Mouse (Mus musculus): ENCODE results near the gene Slc1a2. TPM values are rescaled to one million over a fixed set of nuclear protein-coding genes. Genes with fewer than 3 reads are reported as not detected.

Slc1a2 gene
- polyA plus RNA-seq, 1 experiment from 2014 or later: 13.1 TPM

DNA sequence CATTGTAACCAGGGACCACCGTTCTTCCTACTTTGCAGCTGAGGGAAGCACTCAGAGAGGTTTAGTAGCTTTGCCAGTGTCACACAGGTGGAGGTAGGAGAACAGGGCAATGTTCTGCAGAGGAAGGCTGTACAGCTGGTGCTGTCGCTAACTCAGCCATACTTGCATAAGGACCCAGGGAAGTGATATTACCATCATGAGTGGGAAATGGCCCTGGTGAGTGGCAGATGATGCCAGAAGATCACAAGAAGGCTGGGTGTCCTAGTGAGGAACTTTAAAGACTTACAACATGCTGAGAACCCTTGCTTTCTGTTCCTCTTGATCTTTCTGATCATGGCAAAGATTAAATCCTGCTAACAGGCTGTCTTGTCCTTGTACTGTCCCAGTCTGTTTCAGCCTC is 42.2 kb downstream of the Slc1a2 start:
- H3K4me3 ChIP-seq (replicated peaks): no peak overlapping the region
- no peak overlapping the region for H3K4me2 ChIP-seq
- WGBS: 93% methylated on average over 2 of the region's 2 CpGs
- no peaks in the 10 kb centered on the region for H3K36me3 ChIP-seq (replicated peaks)
- H3K4me1 ChIP-seq: no peaks in the 10 kb centered on the region
- H3K9ac ChIP-seq: no peak overlapping the region
- no peak for ATAC-seq (ENCODE audit: low FRiP score)
- H3K27me3 ChIP-seq: no peaks in the 10 kb centered on the region
- H3K27ac ChIP-seq: no peak overlapping the region
- H3K9me3 ChIP-seq: no peaks in the 10 kb centered on the region

DNA sequence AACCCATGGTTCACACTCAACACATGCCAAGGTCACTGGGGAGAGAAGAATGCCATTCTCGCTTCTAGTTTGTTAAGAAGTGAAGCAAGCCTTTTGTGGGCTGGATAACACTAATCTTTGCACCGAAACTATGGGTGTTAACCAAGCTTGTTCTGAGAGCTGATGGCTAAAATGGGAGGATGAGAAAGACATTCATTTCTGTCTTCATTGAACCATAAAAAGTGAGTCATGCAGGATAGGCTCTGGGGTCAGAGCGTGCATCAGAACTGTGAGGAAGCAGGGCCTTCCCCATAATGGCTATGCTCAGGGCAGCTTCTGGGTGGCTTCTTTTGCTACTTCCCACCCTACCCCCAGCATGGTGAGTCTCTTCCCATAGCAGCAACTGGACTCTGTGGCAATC is 42.9 kb downstream of the Slc1a2 start:
- Histone ChIP-seq H3K36me3 (replicated peaks) (no peaks in the 10 kb centered on the region), H3K9ac (no peak overlapping the region), H3K4me2 (no peak overlapping the region), H3K9me3 (no peaks in the 10 kb centered on the region), H3K4me3 (replicated peaks) (no peak overlapping the region), H3K27ac (no peak overlapping the region), H3K27me3 (no peaks in the 10 kb centered on the region), H3K4me1 (no peaks in the 10 kb centered on the region)
- WGBS: 80% methylated on average over 3 of the region's 3 CpGs
- ATAC-seq (ENCODE audit: low FRiP score): no peak

- H3K4me3 ChIP-seq (replicated peaks): no peak overlapping the region
- no peak overlapping the region for H3K9ac ChIP-seq
- WGBS: 76% methylated on average over 3 of the region's 3 CpGs
- H3K27ac ChIP-seq: no peak overlapping the region
- H3K4me2 ChIP-seq: no peak overlapping the region
- H3K9me3 ChIP-seq: no peaks in the 10 kb centered on the region
- no peaks in the 10 kb centered on the region for H3K36me3 ChIP-seq (replicated peaks)
- ATAC-seq (ENCODE audit: low FRiP score): no peak
- H3K27me3 ChIP-seq: no peaks in the 10 kb centered on the region
- H3K4me1 ChIP-seq: no peaks in the 10 kb centered on the region
These were observed 45.1 kb downstream of the Slc1a2 start for GRCm38 (mm10) chr2:102703556-102703955.

DNA sequence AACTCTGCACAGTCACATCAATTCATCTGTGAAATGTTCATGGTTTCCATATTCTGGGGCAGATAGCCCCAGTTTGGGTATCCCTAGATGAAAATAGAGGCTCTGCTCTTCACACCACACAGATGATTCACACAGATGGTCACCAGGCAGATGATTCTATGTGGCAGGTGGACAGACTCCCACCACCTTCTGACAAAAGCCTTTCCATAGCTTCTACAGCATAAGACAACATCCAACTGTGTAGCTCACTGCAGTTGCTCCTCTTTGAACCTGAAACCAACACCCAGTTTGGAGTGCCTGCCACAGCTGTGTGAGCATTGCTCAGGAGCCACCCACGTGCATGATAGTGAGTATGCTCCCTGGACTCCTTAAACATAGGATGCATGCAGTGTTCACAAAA is 46.3 kb downstream of the Slc1a2 start:
- Histone ChIP-seq H3K27ac (no peak overlapping the region), H3K9ac (no peak overlapping the region), H3K4me2 (no peak overlapping the region), H3K36me3 (replicated peaks) (no peaks in the 10 kb centered on the region), H3K9me3 (no peaks in the 10 kb centered on the region), H3K4me3 (replicated peaks) (no peak overlapping the region), H3K27me3 (no peaks in the 10 kb centered on the region), H3K4me1 (no peaks in the 10 kb centered on the region)
- 82% methylated on average over 1 of the region's 1 CpGs for WGBS
- ATAC-seq (ENCODE audit: low FRiP score): no peak

DNA sequence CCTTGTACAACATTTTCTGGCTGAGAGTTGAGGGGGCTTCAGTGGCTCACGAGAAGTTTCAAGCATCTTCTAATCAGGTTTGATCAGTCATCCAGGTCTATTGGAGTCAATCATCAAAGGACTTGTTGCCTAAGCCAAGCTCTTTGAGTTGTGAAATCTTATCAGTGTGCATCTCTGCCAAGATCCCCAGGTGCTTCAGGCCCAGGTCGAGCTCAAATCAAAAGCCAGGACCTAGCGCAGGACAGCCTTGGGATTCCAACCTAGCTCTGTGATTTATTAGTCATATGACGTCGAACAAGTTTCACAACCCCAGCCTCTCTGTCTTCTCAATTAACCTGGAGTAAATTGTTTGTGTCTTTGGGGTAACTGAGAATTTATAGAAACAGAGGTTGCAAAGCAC is 53.1 kb downstream of the Slc1a2 start:
- H3K36me3 ChIP-seq (replicated peaks): no peaks in the 10 kb centered on the region
- H3K4me1 ChIP-seq: no peaks in the 10 kb centered on the region
- H3K9ac ChIP-seq: no peak overlapping the region
- ATAC-seq (ENCODE audit: low FRiP score): no peak
- H3K27me3 ChIP-seq: no peaks in the 10 kb centered on the region
- H3K9me3 ChIP-seq: no peaks in the 10 kb centered on the region
- WGBS: 88% methylated on average over 5 of the region's 5 CpGs
- no peak overlapping the region for H3K4me2 ChIP-seq
- H3K27ac ChIP-seq: no peak overlapping the region
- no peak overlapping the region for H3K4me3 ChIP-seq (replicated peaks)

- no peak overlapping the region for H3K9ac ChIP-seq
- H3K4me1 ChIP-seq: no peaks in the 10 kb centered on the region
- no peak overlapping the region for H3K4me3 ChIP-seq (replicated peaks)
- WGBS: 93% methylated on average over 4 of the region's 4 CpGs
- H3K4me2 ChIP-seq: no peak overlapping the region
- H3K9me3 ChIP-seq: no peaks in the 10 kb centered on the region
- no peaks in the 10 kb centered on the region for H3K36me3 ChIP-seq (replicated peaks)
- no peak for ATAC-seq (ENCODE audit: low FRiP score)
- H3K27ac ChIP-seq: no peak overlapping the region
- H3K27me3 ChIP-seq: no peaks in the 10 kb centered on the region
These were observed 53.6 kb downstream of the Slc1a2 start for GRCm38 (mm10) chr2:102712049-102712448.

DNA sequence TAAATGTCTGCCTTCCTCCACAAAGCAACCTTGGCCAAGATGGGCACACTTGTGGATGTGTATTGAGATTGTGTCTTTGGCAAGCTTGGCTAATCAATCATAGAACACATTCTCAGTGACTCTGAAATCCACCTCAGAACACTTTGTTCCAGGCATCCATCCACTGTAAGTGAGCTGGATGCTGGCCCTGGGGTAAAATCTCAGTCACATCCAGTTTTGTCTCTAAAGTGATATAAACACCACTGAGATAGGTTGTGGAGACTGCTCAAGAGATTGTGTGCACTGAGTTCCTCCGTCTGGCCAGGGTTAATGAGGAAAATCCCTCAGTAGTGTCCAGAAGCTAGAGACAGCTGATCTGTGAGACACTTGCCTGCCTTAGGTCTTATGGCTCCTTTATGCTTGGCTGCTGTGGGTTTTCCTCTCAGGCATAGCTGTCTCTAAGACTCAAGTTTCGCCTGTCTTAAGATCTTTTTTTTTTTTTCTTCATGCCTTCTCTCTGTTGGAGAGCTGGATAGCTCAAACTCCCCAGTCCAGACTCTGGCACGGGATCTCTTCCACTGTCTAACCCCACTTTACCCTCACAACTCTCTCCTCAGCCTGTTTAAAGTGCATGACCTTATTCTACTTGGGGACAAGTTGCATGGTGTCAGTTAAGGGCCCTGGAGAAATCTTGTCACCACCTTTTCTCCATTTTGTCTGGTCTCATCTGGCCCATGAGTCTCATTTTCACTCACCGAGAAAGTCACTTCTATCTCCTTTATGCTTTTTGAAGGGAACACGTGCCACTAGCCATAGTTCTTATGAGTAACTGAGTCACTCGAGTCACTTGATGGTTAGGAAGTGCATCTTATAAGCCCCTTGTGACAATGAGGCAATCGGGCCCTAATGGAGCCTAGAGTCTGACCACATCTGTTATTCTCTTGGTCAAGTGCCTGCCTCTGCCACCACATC is 54.5 kb downstream of the Slc1a2 start:
- no peak overlapping the region for H3K27ac ChIP-seq
- ATAC-seq (ENCODE audit: low FRiP score): no peak
- H3K27me3 ChIP-seq: no peaks in the 10 kb centered on the region
- no peaks in the 10 kb centered on the region for H3K9me3 ChIP-seq
- no peak overlapping the region for H3K9ac ChIP-seq
- H3K36me3 ChIP-seq (replicated peaks): no peaks in the 10 kb centered on the region
- H3K4me1 ChIP-seq: no peaks in the 10 kb centered on the region
- no peak overlapping the region for H3K4me2 ChIP-seq
- WGBS: 84% methylated on average over 7 of the region's 7 CpGs
- H3K4me3 ChIP-seq (replicated peaks): no peak overlapping the region

- Histone ChIP-seq H3K27ac (no peak overlapping the region), H3K9me3 (no peaks in the 10 kb centered on the region), H3K4me1 (no peaks in the 10 kb centered on the region), H3K36me3 (replicated peaks) (no peaks in the 10 kb centered on the region), H3K27me3 (no peaks in the 10 kb centered on the region), H3K4me3 (replicated peaks) (no peak overlapping the region), H3K4me2 (no peak overlapping the region), H3K9ac (no peak overlapping the region)
- no peak for ATAC-seq (ENCODE audit: low FRiP score)
- 87% methylated on average over 2 of the region's 2 CpGs for WGBS
These were observed 55.9 kb downstream of the Slc1a2 start for GRCm38 (mm10) chr2:102714320-102714719.

- H3K27ac ChIP-seq: no peak overlapping the region
- no peaks in the 10 kb centered on the region for H3K9me3 ChIP-seq
- no peaks in the 10 kb centered on the region for H3K36me3 ChIP-seq (replicated peaks)
- H3K4me2 ChIP-seq: no peak overlapping the region
- no peaks in the 10 kb centered on the region for H3K4me1 ChIP-seq
- H3K27me3 ChIP-seq: no peaks in the 10 kb centered on the region
- no peak for ATAC-seq (ENCODE audit: low FRiP score)
- 50% methylated on average over 1 of the region's 1 CpGs for WGBS
- H3K4me3 ChIP-seq (replicated peaks): no peak overlapping the region
- no peak overlapping the region for H3K9ac ChIP-seq
These were observed 57.3 kb downstream of the Slc1a2 start for GRCm38 (mm10) chr2:102715754-102716153.

DNA sequence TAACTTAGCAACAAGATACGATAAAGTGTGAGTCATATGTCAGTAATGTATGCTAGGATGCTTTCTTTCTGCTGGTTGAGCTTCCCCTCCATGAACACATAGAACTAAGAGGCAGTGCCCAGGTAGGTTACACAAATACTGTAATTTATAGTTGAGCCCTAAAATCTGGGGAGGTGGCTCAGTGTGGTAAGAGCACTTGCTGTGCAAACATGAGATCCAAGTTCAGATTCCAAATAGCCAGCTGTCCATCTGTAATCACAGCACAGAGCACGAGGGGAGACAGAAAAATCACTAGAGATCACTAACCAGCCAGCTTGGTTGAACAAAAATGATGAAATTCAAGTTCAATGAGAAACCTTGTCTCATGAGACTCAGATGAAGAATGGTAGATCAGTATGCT is 63.4 kb downstream of the Slc1a2 start:
- H3K27me3 ChIP-seq: no peaks in the 10 kb centered on the region
- H3K9me3 ChIP-seq: no peaks in the 10 kb centered on the region
- H3K27ac ChIP-seq: no peak overlapping the region
- 87% methylated on average over 2 of the region's 2 CpGs for WGBS
- ATAC-seq (ENCODE audit: low FRiP score): no peak
- H3K4me1 ChIP-seq: no peaks in the 10 kb centered on the region
- no peaks in the 10 kb centered on the region for H3K36me3 ChIP-seq (replicated peaks)
- H3K9ac ChIP-seq: no peak overlapping the region
- H3K4me3 ChIP-seq (replicated peaks): no peak overlapping the region
- H3K4me2 ChIP-seq: no peak overlapping the region

DNA sequence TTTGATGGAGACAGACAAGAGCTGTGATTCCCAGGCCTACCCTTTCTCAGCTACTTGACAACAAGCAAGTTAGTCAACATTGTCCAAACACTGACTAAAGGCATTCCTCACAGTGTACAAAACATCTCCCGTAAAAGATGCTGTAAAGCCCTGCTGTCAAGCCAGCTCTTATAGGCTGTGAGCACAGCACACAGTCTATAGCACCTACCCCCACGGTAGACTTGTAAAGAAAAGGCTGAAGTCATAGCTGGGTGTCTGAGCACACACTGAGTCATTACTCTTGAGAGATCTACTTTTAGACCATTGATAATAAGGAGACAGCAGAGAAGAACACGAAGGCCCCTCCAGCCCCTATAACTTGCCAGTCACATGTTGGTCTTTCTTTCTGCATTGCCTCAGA is 66.6 kb downstream of the Slc1a2 start:
- Histone ChIP-seq H3K27ac (no peak overlapping the region), H3K36me3 (replicated peaks) (no peaks in the 10 kb centered on the region), H3K4me1 (0 out of 2 replicates have a peak, but pooled peaks cover under 1% of the 10 kb centered on the region), H3K27me3 (no peaks in the 10 kb centered on the region), H3K4me2 (no peak overlapping the region), H3K9ac (no peak overlapping the region), H3K9me3 (no peaks in the 10 kb centered on the region), H3K4me3 (replicated peaks) (no peak overlapping the region)
- no peak for ATAC-seq (ENCODE audit: low FRiP score)
- WGBS: 84% methylated on average over 3 of the region's 3 CpGs

DNA sequence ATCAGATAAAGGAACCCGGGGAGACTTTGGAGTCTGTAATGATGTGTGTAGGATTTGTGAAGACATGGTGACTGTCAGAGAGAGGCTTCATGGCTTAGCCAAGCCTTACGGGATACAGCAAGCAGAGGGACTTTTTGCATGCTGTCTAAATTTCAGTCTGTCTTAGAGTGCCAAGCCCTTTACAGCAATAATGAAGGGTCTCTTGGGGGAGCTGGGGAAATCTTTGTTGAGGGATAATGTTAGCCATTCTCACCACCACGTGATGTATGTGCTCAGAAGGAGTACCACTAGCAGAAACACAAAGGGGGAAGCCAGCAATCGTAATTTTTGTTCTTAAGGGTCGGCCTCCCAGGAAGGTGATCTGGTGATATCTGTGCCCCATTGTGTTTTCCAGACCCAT is 71.9 kb downstream of the Slc1a2 start:
- 53% methylated on average over 5 of the region's 5 CpGs for WGBS

DNA sequence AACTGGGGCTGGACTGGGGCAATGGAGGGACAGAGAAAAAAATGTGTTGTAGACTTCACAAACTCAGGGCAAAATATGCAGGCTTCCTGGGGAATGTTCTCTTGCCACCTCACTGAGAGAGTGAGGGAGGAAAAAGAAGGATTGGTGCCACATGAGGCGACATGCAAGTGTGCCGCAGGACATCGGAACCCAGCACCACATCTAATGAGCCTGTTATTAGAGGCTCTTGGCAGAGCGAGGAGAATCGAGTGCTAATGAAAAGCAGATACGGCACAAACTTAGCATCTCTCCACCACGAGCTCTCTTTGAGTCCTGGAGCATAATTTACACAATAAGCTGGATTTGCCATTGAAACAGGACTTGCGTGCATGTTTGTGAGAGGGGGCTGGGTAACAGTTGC is 72.3 kb downstream of the Slc1a2 start:
- 63% methylated on average over 8 of the region's 8 CpGs for WGBS
- no peak overlapping the region for H3K4me2 ChIP-seq
- H3K27ac ChIP-seq: 0 out of 2 replicates have a peak overlapping the region, but pooled peaks have one; percentile 25
- H3K9me3 ChIP-seq: no peaks in the 10 kb centered on the region
- ATAC-seq (ENCODE audit: low FRiP score): no peak
- no peak overlapping the region for H3K4me3 ChIP-seq (replicated peaks)
- H3K4me1 ChIP-seq: peaks cover 21% of the 10 kb centered on the region
- no peaks in the 10 kb centered on the region for H3K27me3 ChIP-seq
- no peaks in the 10 kb centered on the region for H3K36me3 ChIP-seq (replicated peaks)
- H3K9ac ChIP-seq: no peak overlapping the region

More for the DNA sequence above, 71.9 kb downstream of the Slc1a2 start:
- Histone ChIP-seq H3K9ac (no peak overlapping the region), H3K4me1 (peaks cover 21% of the 10 kb centered on the region), H3K27ac (0 out of 2 replicates have a peak overlapping the region, but pooled peaks have one; percentile 25), H3K4me2 (no peak overlapping the region), H3K4me3 (replicated peaks) (no peak overlapping the region), H3K27me3 (no peaks in the 10 kb centered on the region), H3K36me3 (replicated peaks) (no peaks in the 10 kb centered on the region), H3K9me3 (no peaks in the 10 kb centered on the region)
- no peak for ATAC-seq (ENCODE audit: low FRiP score)
